Mouse (Mus musculus) neural tube, embryonic 15.5 days (tissue): Measurements from ENCODE around the gene Kif16b. TPM values are rescaled to one million over a fixed set of nuclear protein-coding genes. Genes with fewer than 3 reads are reported as not detected.

Experiments used
- ATAC-seq: fragments of 200-750 bp; cut with Nextera tagmentation; 2 replicates; pipeline ENCODE4 v1.8.0; 2017; ENCODE audit warnings: mild to moderate bottlenecking, moderate TSS enrichment, moderate library complexity; ENCODE audit not compliant: low FRiP score
- H3K27ac ChIP-seq: fragments of 300-500 bp; sonication (generic); replicated peaks from 2 replicates; pipeline ENCODE4 v1.5.1; 2015; ENCODE audit warnings: mild to moderate bottlenecking, inconsistent platforms
- H3K27me3 ChIP-seq: fragments of 300-500 bp; sonication (generic); replicated peaks from 2 replicates; pipeline ENCODE4 v1.6.1; 2015; ENCODE audit warnings: inconsistent platforms
- H3K36me3 ChIP-seq: fragments of 300-500 bp; sonication (generic); 2 replicates; pipeline ENCODE4 v1.6.1; 2015; ENCODE audit warnings: inconsistent platforms
- H3K4me1 ChIP-seq: fragments of 300-500 bp; sonication (generic); 2 replicates; pipeline ENCODE4 v1.6.1; 2015; ENCODE audit warnings: inconsistent platforms
- H3K4me2 ChIP-seq: fragments of 300-500 bp; sonication (generic); 2 replicates; pipeline ENCODE4 v1.6.1; 2015; ENCODE audit warnings: inconsistent platforms, mild to moderate bottlenecking, moderate library complexity
- H3K4me3 ChIP-seq: fragments of 300-500 bp; sonication (generic); replicated peaks from 2 replicates; pipeline ENCODE4 v1.5.1; 2015; ENCODE audit warnings: mild to moderate bottlenecking, inconsistent platforms
- H3K9ac ChIP-seq: fragments of 300-500 bp; sonication (generic); replicated peaks from 2 replicates; pipeline ENCODE4 v1.6.1; 2015; ENCODE audit warnings: mild to moderate bottlenecking, inconsistent platforms
- H3K9me3 ChIP-seq: fragments of 300-500 bp; sonication (generic); replicated peaks from 2 replicates; pipeline ENCODE4 v1.6.1; 2016; ENCODE audit warnings: inconsistent platforms
- WGBS: fragments of 180-500 bp; shearing (Covaris S2); methylation state at CpG from one replicate; pipeline ENCODE4 v1.1.7; 2015; ENCODE audit warnings: mixed read lengths; 5-methylcytosine and 5-hydroxymethylcytosine counted together
- polyA plus RNA-seq: library from polyadenylated mRNA; unstranded; fragments of >200 nt; fragmentation: Nextera tagmentation; extraction: Ambion mirVana; gene quantifications from 2 replicates; pipeline ENCODE4 v1.2.1, GENCODE M21; 2015

Gene Kif16b
- polyA plus RNA-seq, result 3.1 and 4.0 TPM in 2 replicates

- Histone ChIP-seq H3K27me3 (no peaks in the 10 kb centered on the region), H3K27ac (peak within 1 kb of the TSS; percentile 74), H3K4me1 (peaks cover 22% of the 10 kb centered on the region), H3K9me3 (no peaks in the 10 kb centered on the region), H3K9ac (peak within 1 kb of the TSS; percentile 81), H3K4me2 (peak within 1 kb of the TSS; percentile 94), H3K36me3 (no peaks in the 10 kb centered on the region), H3K4me3 (peak within 1 kb of the TSS; percentile 85)
- peak; percentile 94 for ATAC-seq
- WGBS, result 1% methylated on average over 63 of the region's 64 CpGs
Observed at GRCm38 (mm10) chr2:142900862-142901805, at the start of gene Kif16b. Kif16b (minus strand) TSS chr2:142901531.

- H3K36me3 ChIP-seq, result no peaks in the 10 kb centered on the region
- ATAC-seq, result no peak
- no peak overlapping the region for H3K4me2 ChIP-seq
- no peaks in the 10 kb centered on the region for H3K9me3 ChIP-seq
- no peak overlapping the region for H3K4me3 ChIP-seq
- no peak overlapping the region for H3K27ac ChIP-seq
- H3K4me1 ChIP-seq, result peaks cover 6% of the 10 kb centered on the region; the same call in 1 of the 2 replicates
- 42% methylated on average over 6 of the region's 6 CpGs for WGBS
- H3K27me3 ChIP-seq, result no peaks in the 10 kb centered on the region
- H3K9ac ChIP-seq, result no peak overlapping the region
Observed at GRCm38 (mm10) chr2:142940899-142941642, 39.7 kb upstream of the Kif16b start.

GRCm38 (mm10) chr2:142930445-142930844, 29.1 kb upstream of the Kif16b start:
- H3K9me3 ChIP-seq, result no peaks in the 10 kb centered on the region
- H3K4me2 ChIP-seq, result no peak overlapping the region
- no peaks in the 10 kb centered on the region for H3K4me1 ChIP-seq
- no peaks in the 10 kb centered on the region for H3K27me3 ChIP-seq
- no peak overlapping the region for H3K9ac ChIP-seq
- 82% methylated on average over 4 of the region's 4 CpGs for WGBS
- H3K4me3 ChIP-seq, result no peak overlapping the region
- ATAC-seq, result no peak
- H3K36me3 ChIP-seq, result no peaks in the 10 kb centered on the region
- no peak overlapping the region for H3K27ac ChIP-seq

- Histone ChIP-seq H3K36me3 (no peaks in the 10 kb centered on the region), H3K9me3 (no peaks in the 10 kb centered on the region), H3K27me3 (no peaks in the 10 kb centered on the region), H3K4me2 (no peak overlapping the region), H3K9ac (no peak overlapping the region), H3K4me1 (no peaks in the 10 kb centered on the region), H3K27ac (no peak overlapping the region), H3K4me3 (no peak overlapping the region)
- 74% methylated on average over 10 of the region's 10 CpGs for WGBS
- no peak for ATAC-seq
Observed at GRCm38 (mm10) chr2:142929226-142930112, 28.1 kb upstream of the Kif16b start.

- ATAC-seq, result no peak
- Histone ChIP-seq H3K27me3 (no peaks in the 10 kb centered on the region), H3K4me2 (no peak overlapping the region), H3K27ac (no peak overlapping the region), H3K36me3 (no peaks in the 10 kb centered on the region), H3K9ac (no peak overlapping the region), H3K4me3 (no peak overlapping the region), H3K4me1 (no peaks in the 10 kb centered on the region), H3K9me3 (no peaks in the 10 kb centered on the region)
- 65% methylated on average over 3 of the region's 3 CpGs for WGBS
Observed at GRCm38 (mm10) chr2:142910808-142911388, 9.6 kb upstream of the Kif16b start.

GRCm38 (mm10) chr2:142909213-142909612, 7.9 kb upstream of the Kif16b start:
- H3K4me3 ChIP-seq, result no peak overlapping the region
- H3K36me3 ChIP-seq, result no peaks in the 10 kb centered on the region
- H3K27ac ChIP-seq, result no peak overlapping the region
- no peaks in the 10 kb centered on the region for H3K4me1 ChIP-seq
- no peaks in the 10 kb centered on the region for H3K9me3 ChIP-seq
- WGBS, result 80% methylated on average over 3 of the region's 3 CpGs
- no peak overlapping the region for H3K4me2 ChIP-seq
- no peaks in the 10 kb centered on the region for H3K27me3 ChIP-seq
- no peak for ATAC-seq
- no peak overlapping the region for H3K9ac ChIP-seq

- no peak overlapping the region for H3K27ac ChIP-seq
- H3K4me2 ChIP-seq, result no peak overlapping the region
- H3K9ac ChIP-seq, result no peak overlapping the region
- no peaks in the 10 kb centered on the region for H3K36me3 ChIP-seq
- ATAC-seq, result no peak
- H3K4me1 ChIP-seq, result peaks cover 12% of the 10 kb centered on the region
- H3K9me3 ChIP-seq, result no peaks in the 10 kb centered on the region
- no peaks in the 10 kb centered on the region for H3K27me3 ChIP-seq
- H3K4me3 ChIP-seq, result no peak overlapping the region
- 90% methylated on average over 4 of the region's 4 CpGs for WGBS
Observed at GRCm38 (mm10) chr2:142907056-142907455, 5.7 kb upstream of the Kif16b start.

GRCm38 (mm10) chr2:142902905-142903895, 1.9 kb upstream of the Kif16b start:
- WGBS, result 6% methylated on average over 34 of the region's 34 CpGs
- peak overlapping the region; percentile 82 for H3K4me2 ChIP-seq
- no peaks in the 10 kb centered on the region for H3K36me3 ChIP-seq
- peak overlapping the region; percentile 50 for H3K4me3 ChIP-seq
- H3K27me3 ChIP-seq, result no peaks in the 10 kb centered on the region
- peak overlapping the region; percentile 75 for H3K27ac ChIP-seq
- H3K9me3 ChIP-seq, result no peaks in the 10 kb centered on the region
- peak overlapping the region; percentile 47 for H3K9ac ChIP-seq
- peak; percentile 94 for ATAC-seq
- H3K4me1 ChIP-seq, result peaks cover 22% of the 10 kb centered on the region

- Histone ChIP-seq H3K27me3 (no peaks in the 10 kb centered on the region), H3K4me3 (peak overlapping the region; percentile 85), H3K4me2 (peak overlapping the region; percentile 94), H3K27ac (no peak overlapping the region), H3K9ac (peak overlapping the region; percentile 81; the same call in 1 of the 2 replicates), H3K9me3 (no peaks in the 10 kb centered on the region), H3K36me3 (no peaks in the 10 kb centered on the region), H3K4me1 (peaks cover 22% of the 10 kb centered on the region)
- no peak for ATAC-seq
- WGBS, result 53% methylated on average over 10 of the region's 10 CpGs
Observed at GRCm38 (mm10) chr2:142900120-142900861, 1.0 kb downstream of the Kif16b start.
